In the genomic region with DNA sequence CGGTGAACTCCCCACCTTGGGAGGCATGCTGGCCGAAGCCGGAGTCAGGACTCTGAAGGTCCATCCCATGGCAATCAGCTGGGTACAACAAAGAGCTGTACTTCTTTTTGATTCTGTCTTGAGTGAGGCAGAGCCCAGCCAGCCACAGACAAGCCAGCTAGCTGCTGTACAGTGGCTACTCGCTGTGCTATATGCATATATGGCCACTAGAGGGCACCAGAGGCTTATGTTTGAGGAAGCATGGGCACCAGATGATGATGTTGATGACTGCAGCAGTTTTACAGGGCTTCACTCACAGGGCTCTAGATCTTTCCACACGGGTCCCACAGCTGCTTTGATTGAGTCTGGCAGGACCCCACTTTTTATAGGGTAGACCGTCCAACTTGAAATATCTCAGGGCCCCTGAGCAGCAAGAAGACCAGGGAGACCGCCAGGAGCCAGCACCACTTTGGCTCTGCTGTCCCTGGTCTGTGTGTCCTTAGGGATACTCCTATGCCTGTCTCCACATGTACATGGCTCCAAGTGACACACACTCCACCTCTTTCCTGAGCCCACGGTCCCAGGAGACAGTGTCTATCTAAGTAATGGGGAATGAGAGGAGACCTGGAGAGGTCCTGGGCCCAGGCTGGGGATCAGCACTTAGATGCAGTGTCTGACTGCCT, we compare ENCODE assay signal across 8 mouse cellular contexts. TPM values are rescaled to one million over a fixed set of nuclear protein-coding genes. Genes with fewer than 3 reads are reported as not detected.
DNase-seq lines count a peak whose midpoint lies in the region; ATAC-seq lines count a peak whose summit lies in the region.

No protein-coding gene starts in this region.

- H3K4me2 ChIP-seq in embryonic facial prominence, embryonic 13.5 days = no peak overlapping the region
- no peak overlapping the region for H3K4me2 ChIP-seq in limb, embryonic 12.5 days

- H3K9me3 ChIP-seq in embryonic facial prominence, embryonic 13.5 days = no peaks in the 10 kb centered on the region
- no peaks in the 10 kb centered on the region for H3K9me3 ChIP-seq in limb, embryonic 12.5 days

- H3K36me3 ChIP-seq in embryonic facial prominence, embryonic 13.5 days = no peaks in the 10 kb centered on the region
- no peaks in the 10 kb centered on the region for H3K36me3 ChIP-seq in limb, embryonic 12.5 days

- peak; percentile 57; the same call in 1 of the 2 replicates for ATAC-seq in embryonic facial prominence, embryonic 13.5 days (ENCODE audit: insufficient number of reproducible peaks, insufficient read depth, low FRiP score, low TSS enrichment, low read depth)
- peak; percentile 35; the same call in 1 of the 2 replicates for ATAC-seq in limb, embryonic 12.5 days (ENCODE audit: insufficient number of reproducible peaks, insufficient read depth, low FRiP score, low TSS enrichment, low read depth)
- ATAC-seq in monocyte, adult 5-6 weeks (replicated peaks; ENCODE audit: insufficient number of reproducible peaks, low FRiP score, low TSS enrichment, poor library complexity, severe bottlenecking) = peak; percentile 74

- H3K4me3 ChIP-seq in embryonic facial prominence, embryonic 13.5 days = no peak overlapping the region
- H3K4me3 ChIP-seq in limb, embryonic 12.5 days (replicated peaks) = no peak overlapping the region

- H3K27me3 ChIP-seq in embryonic facial prominence, embryonic 13.5 days = peaks cover 23% of the 10 kb centered on the region
- peaks cover 23% of the 10 kb centered on the region for H3K27me3 ChIP-seq in limb, embryonic 12.5 days

- 26% methylated on average over 8 of the region's 8 CpGs for WGBS in embryonic facial prominence, embryonic 13.5 days
- 32% methylated on average over 8 of the region's 8 CpGs for WGBS in limb, embryonic 12.5 days

- H3K4me1 ChIP-seq in embryonic facial prominence, embryonic 13.5 days = 0 out of 2 replicates have a peak, but pooled peaks cover 5% of the 10 kb centered on the region
- H3K4me1 ChIP-seq in limb, embryonic 12.5 days (replicated peaks) = 0 out of 2 replicates have a peak, but pooled peaks cover 4% of the 10 kb centered on the region

- DNase-seq in B cell, adult 2 months = peak; percentile 85 to 87
- peak; percentile 63 to 75 for DNase-seq in adrenal gland, postnatal 4 days (ENCODE audit: low spot score in 2 of 2)
- peak; percentile 85 for DNase-seq in heart, adult 8-10 months (ENCODE audit: low spot score)
- peak; percentile 86 for DNase-seq in kidney, adult 9 months
- peak; percentile 79 to 91 for DNase-seq in spleen, postnatal 4 days (ENCODE audit: low spot score in 2 of 2)

- H3K9ac ChIP-seq in embryonic facial prominence, embryonic 13.5 days = no peak overlapping the region
- no peak overlapping the region for H3K9ac ChIP-seq in limb, embryonic 12.5 days (replicated peaks)

- H3K27ac ChIP-seq in embryonic facial prominence, embryonic 13.5 days = no peak overlapping the region
- H3K27ac ChIP-seq in limb, embryonic 12.5 days = no peak overlapping the region

RNA-seq across cellular contexts. Expression of gene Ass1, which starts 13.0 kb away (rescaled TPM):
- 10 to 100 TPM; 53.1 to 95.2 TPM for total RNA-seq in adrenal gland, postnatal 4 days (2021)
- 14.1 and 15.3 TPM in 2 replicates for polyA plus RNA-seq in embryonic facial prominence, embryonic 13.5 days (2015; fragmentation: Nextera tagmentation; extraction: Ambion mirVana)
- total RNA-seq in heart, adult 8-10 months (2022) = 1 to 10 TPM; 5.3 to 7.9 (median 7.0) TPM
- polyA plus RNA-seq in limb, embryonic 12.5 days (2016; fragmentation: Nextera tagmentation; extraction: Ambion mirVana) = 5.5 and 6.5 TPM in 2 replicates
- total RNA-seq in monocyte, adult 5-6 weeks (2017) = 13.5 to 30.9 TPM (median 19.7 TPM) in 3 replicates
